Mouse (Mus musculus): ENCODE data around the gene Vdac1.

- TF ChIP-seq CTCF (conservative IDR thresholded peaks at IDR 0.05; ENCODE audit: insufficient read depth, insufficient read length, low read depth, low read length) (no peak), POLR2A (IDR thresholded peaks at IDR 0.05; ENCODE audit: low read depth, low read length) (no peak)
These were observed 41.9 kb downstream of the Vdac1 start for GRCm38 (mm10) chr11:52402566-52402965.
